Mouse (Mus musculus): Measurements from ENCODE around the gene Cln5. TPM values are rescaled to one million over a fixed set of nuclear protein-coding genes. Genes with fewer than 3 reads are reported as not detected.

Gene Cln5
- polyA plus RNA-seq, 1 experiment: 10.7 TPM

DNA sequence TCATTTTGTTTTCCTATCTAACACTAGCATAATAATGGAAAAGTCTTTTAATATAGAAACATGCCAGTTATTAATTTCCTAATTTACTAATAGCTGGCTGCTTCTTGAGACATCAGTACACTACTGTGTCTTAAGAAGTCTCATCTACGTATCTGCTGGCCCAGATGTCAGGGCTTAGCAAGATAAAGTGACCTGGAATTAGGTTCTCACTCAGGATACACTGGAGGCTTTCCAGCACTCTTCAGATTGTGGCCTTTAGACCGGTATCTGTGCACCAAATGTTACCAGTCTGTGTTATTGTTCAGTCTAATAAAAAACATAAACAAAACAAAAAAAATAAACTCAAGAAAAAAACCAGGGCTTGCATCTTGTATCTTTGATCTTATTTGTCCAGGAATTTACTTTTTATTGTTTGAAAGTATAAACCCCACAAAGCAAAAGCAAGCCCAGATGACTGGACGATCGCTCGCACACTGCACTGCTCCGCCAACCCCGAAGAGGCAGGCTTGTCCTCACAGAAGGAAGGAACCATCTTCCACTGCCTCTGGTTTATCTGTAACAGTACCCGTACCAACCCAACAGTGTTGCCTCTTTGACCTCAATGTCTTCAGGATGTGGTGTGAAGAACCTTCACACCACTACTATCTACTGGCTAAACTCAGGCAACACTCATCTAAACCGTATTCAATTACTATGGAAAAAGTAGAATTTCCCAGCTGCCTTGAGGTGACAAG is 7.4 kb downstream of the Cln5 start:
- no peak for DNase-seq (ENCODE audit: low read depth, low spot score)
- 87% methylated on average over 9 of the region's 9 CpGs for WGBS

DNA sequence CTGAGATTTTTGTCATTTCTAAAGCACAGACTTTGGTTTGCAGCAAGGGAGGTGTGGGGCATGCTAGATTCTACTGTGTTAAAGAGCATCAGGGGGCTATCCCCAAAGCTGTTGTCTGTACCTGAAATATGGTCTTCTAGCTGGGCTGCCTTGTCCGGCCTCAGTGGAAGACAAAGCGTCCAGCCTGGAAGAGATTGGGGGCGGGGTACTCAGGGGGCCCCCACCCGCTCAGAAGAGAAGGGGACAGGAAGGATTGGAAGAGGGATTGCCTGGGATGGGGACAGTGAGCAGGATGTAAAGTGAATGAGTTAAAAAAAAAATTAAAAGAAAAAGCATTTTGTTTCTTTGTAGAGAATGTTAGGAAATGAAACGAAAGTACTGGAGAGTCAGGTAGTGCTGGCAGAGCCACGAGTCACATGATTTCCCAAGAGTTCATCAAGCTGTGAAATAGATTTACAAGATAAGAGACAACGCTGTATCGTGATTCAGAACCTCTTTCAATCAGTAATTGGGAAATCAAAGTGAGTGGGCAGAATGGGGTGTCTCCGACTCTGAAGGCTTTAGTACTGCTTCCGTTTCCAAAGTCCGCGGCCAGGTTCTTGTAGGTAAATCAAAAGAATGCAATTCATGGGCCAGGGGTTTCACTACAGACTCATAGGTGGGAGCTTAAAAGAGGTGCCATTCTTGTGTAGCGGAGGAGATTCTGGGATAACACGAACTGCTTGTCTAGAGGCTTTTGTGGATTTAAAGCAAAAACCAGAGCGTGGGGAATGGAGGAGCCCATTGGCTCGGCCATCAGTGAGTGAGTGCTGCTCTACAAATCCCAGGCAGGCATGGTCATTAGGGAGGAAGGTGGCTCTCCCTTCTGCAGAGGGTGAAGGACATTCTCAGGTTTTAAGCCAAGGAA is 8.2 kb downstream of the Cln5 start:
- DNase-seq (ENCODE audit: low read depth, low spot score): no peak
- WGBS: 85% methylated on average over 16 of the region's 16 CpGs

DNA sequence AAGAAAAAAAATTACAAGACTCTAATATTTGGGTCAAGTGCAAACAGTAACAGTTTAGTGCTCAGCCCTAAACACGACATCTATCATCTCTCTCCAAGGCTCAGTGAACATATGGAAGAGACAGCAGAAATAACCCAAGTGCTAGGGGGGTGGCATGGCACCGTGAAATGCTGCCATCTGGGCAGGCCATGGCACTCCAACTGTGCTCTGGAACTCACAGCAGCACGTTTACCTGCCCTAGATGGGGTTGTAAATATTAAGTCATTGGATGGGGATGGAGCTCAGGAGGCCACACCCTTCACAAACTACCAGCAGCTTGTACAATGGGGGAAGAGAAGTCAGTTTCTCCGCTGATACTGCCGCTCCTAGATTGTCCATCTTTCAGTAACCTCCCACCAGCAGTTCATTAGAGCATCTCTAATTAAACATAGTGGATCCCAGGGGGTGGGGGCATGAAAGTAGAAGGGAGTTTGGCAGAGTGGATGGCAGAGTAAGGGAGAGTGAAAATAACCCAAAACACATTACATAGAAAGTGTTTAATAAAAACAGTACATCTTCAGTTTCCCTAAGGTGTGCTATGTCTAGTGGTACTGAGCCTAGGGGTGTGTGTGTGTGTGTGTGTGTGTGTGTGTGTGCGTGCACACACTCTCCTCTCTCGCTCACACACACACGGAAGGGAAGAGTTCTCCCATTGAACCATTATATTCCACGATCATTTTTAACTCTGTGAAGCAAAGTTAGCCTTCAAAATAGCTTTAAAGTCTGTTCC is 9.4 kb downstream of the Cln5 start:
- WGBS: 72% methylated on average over 9 of the region's 9 CpGs
- DNase-seq (ENCODE audit: low read depth, low spot score): no peak

DNA sequence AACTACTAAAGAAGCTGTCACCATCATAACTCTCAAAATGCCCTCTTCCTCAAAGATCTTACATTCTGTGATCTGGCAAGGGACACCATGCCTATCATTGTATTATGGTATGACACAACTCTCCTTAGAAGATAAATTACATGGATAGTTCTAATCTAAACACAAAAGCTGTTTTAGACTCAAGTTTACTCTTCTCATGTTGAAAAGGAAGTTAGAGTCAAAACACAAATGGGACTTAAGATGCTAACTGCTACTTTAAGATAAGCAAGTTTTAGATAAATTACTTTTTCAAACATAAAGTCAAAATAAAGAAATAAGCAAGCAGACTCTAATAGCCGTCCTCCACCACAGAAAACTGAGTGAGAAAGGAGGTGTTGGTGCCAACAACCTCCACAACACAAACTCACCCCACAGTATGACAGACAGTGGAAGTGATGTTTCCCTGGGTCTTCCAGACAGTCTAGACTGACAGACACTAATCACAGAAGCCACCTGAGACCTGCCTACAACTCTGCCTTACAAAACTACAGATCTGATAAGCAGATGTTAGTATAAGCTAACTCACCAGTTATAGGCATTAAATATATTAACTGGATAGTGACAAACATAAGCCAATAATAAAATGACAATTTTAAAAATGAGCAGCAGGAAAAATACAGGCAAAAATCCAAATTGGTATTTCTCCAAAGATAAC is 16.0 kb downstream of the Cln5 start:
- 67% methylated on average over 1 of the region's 1 CpGs for WGBS
- no peak for DNase-seq (ENCODE audit: low read depth, low spot score)

DNA sequence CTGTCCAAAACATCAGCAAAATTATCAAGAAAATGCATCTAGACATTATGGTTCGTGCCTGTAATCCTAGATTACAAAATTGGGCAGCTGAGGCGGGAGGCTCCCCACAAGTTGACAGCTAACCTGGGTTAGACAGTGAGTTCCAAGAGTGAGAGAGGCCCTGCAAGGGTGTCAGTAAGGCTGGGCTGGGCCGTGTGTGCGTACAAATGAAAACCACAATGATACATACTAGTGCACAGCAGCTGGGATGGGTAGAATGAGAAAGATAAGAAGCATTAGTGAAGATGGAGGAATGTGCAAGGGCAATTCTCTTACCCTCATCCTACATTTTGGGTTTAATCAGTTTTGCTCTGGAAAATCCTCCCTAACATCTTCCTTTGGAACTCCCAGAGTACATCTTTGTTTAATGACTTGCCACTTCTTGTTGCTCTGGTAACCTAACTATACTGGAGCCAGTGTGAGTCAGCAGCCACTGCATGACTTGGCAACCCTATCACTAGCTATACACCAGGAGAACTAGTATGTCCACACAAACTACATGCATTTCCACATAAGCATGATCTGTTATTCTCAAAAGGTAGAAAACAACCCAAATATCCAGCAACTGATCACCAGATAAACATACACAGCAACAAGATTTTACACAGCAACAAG is 16.8 kb downstream of the Cln5 start:
- no peak for DNase-seq (ENCODE audit: low read depth, low spot score)
- WGBS: 80% methylated on average over 4 of the region's 4 CpGs

DNA sequence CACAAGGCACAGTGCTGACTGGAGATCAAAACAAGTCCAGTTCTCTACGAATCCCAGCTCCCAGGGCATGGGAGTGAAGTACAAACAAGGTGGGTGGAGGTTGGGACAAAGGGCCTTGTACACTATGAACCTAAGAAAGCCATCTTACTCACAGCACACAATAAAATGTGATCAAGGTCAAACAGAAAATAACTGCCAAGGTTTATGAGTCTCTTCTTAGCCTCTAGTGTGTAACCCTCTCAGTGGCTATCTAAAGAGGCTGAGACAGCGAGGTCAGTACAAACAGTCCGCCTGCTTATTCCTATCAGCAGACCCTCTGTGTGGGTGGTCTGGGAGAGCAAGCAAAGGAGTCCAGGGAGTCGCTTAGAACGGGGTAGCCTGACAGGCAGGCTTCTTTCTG is 17.8 kb downstream of the Cln5 start:
- WGBS: 50% methylated on average over 5 of the region's 5 CpGs
- no peak for DNase-seq (ENCODE audit: low read depth, low spot score)

DNA sequence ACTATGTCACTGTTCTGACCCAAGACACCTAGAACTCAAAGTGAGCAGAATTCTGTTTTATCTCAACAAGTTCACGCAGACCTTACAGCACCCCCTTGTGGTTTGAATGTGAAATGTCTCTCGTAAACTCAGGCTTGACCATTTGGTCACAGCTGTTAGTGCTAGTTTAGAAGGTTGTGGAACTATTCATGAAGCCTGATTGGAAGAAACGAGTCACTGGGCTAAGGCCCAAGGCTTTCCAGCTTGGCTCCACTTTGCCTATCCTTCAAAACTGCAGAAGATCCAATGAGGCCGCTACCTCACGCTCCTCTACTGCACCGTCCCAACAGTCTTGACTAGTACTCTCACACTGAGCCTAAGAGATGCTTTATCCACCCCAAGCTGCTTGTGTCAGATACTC is 18.6 kb downstream of the Cln5 start:
- no peak for DNase-seq (ENCODE audit: low read depth, low spot score)
- WGBS: 71% methylated on average over 6 of the region's 6 CpGs

DNA sequence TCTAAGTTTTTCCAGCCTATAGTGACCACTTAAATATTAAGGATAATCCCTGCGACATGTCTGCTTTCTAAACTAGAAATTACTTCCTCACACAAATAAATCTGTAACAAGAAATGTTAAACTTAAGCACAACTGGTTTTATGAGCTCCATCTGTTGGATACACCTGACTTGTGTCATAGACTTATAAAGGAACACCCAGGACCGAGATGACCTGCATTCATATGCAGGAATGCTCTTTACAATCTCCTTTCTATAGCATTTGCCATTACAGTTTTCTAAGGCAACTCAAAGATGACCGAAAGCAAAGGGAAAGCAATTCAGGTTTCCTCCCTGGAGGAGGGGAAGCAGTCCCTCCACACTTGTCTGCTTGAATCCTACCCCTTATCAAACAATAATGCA is 23.2 kb downstream of the Cln5 start:
- DNase-seq (ENCODE audit: low read depth, low spot score): no peak
- 36% methylated on average over 3 of the region's 3 CpGs for WGBS

DNA sequence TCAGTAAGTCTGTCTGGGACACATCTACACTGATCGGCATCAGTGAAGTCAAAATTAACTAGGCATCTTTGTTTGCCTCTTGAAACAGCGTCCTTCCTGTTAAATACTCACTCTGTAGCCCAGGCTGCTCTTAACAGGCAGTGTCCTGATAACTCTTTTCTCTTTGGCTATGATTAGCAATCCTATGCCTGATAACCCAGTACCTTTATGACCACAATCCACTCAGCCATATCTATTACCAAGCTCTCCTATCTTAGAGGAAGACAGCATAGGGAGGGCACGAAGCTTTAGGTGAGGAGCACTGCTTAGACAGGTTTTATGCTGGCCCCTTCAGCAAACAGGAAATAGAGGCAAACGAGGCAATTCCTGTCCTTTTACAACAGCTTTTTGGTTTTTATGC is 23.7 kb downstream of the Cln5 start:
- 25% methylated on average over 4 of the region's 4 CpGs for WGBS
- DNase-seq (ENCODE audit: low read depth, low spot score): no peak

DNA sequence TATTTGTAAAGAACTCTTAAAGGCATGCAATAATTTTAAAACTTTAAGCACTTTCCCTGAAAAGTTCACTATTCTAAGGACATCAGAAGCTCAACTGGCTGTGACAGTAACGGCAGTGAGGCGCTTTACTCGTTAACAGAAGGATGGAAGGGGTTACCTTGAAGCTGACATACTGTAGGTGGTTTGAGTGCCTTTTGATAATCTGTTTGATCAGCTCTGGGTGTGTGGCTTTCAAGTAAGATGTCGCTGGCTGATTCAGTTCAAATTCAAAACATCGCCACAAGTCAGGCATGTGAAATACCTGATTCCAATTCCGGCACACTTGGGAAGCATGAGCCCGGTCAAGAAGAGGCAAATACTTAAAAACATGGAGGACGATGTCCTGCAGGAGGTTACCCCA is 25.0 kb downstream of the Cln5 start:
- WGBS: 90% methylated on average over 8 of the region's 8 CpGs
- no peak for DNase-seq (ENCODE audit: low read depth, low spot score)

DNA sequence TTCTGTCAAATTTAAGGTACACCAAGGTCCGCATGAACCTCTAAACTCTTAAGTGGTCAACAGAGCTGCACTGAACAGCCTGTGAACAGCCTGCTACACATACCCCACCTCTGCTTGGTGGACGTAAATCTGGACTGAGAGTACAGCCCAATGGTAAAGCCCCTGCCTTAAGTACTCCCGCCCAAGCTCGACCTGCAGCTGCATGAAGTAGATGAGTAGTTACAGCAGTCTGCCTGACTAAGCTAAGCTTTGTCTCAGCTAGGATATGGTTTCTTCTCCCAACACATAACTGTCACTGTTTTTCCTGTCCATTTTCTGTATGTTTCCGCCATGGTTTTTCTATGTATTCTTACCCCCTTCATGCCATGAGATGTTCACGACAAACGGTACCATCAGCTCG is 25.8 kb downstream of the Cln5 start:
- DNase-seq (ENCODE audit: low read depth, low spot score): no peak
- WGBS: 92% methylated on average over 8 of the region's 8 CpGs

DNA sequence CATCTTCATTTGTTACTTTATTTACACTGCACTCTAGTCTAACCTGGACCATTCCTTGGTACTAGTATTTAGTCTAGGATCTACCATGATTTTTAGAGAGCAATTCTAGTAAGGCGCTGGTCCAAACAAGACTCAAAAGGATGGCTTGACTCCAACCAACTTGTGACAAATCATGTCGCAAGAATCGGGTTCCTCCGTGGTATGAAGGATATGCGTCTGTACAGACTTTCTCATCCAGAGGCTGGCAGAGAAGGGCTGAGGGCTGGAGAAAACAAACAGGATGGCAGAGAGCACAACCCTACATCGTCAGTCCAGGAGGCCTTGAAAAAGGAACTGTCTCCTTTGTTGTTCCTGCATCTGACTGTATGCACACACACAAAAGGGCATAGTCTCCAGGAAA is 26.6 kb downstream of the Cln5 start:
- DNase-seq (ENCODE audit: low read depth, low spot score): no peak
- WGBS: 54% methylated on average over 6 of the region's 6 CpGs

DNA sequence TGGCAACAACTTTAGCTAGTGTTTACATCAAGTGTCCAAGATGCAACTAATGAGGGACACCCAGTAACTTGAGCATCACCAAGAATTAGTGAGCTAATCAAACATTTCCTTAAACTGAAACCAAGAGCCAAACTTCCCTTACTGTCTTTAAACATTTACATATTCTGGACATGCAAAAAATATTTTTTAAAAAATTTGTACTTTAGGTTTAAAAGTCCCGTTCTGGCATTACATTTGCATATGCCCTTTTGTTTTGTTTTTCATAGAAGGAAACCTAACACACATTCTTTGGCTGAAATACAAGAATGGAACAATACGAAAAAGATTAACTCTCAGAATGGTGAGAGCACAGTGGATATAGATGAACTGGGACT is 28.2 kb downstream of the Cln5 start:
- under 1% methylated on average over 2 of the region's 2 CpGs for WGBS
- no peak for DNase-seq (ENCODE audit: low read depth, low spot score)

DNA sequence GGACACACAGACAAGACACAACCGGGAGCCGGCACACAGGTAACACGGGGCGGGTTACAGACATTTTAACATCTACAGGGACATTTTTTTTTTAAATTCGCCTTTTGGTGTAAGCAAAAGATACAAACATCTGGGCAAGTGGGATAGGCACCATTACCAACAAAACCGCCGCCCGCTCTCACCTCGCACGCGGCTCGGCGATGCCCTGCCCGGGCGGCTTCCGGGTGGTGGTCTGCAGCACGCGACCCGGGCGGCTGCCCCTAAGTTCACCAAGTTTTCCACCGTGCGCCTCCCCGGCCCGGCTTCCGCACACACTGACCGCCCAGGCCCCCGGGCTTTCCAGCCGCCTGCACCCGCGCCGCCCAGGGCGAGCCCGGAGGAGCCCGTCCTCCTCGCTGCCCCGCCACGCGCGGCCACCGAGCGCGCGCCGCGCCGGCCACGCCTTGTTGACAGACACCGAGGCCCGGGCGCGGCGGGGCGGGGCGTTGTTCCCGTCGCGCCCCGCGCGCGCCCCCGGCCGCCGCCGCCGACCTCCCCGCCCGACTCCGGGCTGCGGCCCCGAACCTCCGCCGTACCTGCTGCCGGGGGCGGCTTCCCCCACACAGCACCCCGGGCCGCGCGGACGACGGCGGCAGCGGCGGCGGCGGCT is 28.7 kb downstream of the Cln5 start:
- 1% methylated on average over 85 of the region's 86 CpGs for WGBS
- DNase-seq (ENCODE audit: low read depth, low spot score): no peak

DNA sequence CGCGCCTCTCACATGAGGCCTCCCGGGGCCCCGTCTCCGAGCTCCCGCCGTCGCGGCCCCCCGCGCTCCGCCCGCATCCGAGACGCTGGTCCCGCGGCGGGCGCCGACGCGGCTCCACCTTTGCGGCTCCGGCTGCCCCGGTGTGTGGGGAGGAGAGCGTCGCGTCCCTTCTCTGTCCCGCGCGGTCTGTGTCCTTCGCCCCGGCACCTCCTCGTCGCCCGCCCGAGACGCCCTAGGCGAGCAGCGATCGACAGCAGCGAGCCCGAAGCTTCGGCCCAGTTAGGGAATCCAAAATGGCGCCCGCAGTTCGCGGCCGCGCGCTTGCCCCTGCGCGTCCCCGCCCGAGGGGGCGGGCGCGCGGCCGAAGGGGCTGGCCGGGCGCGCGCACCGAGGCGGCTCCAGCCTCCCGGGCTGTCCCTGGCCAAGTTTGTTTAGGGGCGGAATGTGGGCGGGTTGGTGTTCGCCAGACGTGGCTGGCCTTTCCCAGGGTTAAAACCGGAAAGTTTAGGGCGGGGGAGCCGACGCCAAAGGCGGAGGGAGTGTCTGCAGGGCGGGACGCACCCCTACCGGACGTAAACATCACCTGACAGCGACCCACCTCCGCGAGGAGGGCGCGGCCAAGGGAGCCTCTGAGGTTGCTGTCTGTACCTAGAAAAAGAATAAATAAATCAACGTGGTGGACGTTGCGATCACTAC is 29.4 kb downstream of the Cln5 start, which contains the start of gene Fbxl3:
Gene Fbxl3, minus strand, starts transcription at position 329 of the 696 bp plus-strand sequence.
- under 1% methylated on average over 88 of the region's 88 CpGs for WGBS
- DNase-seq (ENCODE audit: low read depth, low spot score): peak; percentile 93

DNA sequence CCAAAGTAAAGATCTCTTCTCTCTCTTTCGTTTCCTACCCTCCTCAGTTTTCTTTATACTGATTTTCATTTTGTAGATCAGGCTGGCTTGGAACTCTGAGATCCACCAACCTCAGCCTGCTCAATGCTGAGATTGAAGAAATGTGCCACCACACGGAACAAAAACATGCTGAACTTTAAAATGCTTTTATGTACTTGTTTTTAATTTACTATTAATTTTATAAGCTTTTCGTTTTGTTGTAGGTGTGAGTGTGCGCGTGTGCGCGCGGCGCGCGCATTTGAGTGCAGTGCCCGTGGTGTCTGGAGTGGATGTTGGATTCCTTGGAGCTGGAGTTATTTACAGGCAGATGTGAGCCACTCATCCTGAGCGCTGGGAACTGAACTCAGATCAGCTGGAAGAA is 30.3 kb downstream of the Cln5 start:
- 79% methylated on average over 13 of the region's 13 CpGs for WGBS

DNA sequence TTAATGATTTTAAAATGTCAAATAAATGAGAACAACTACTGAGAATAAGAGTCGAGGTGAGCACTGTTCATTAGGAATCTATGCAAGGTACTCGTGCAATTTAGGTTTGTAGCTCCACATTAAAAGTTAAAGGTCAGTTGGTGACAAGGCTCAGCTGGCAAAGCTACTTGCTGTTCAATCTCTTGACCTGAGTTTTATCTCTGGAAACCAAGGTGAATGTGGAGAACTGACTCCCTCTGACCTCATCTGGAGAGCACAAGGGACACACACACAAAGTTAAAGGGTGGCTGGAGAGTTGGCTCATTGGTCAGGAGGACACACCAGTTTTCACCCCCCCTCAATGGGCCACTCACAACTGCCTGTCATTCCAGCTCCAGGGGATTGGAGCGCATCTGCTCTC is 31.2 kb downstream of the Cln5 start:
- DNase-seq (ENCODE audit: low read depth, low spot score): no peak
- WGBS: 69% methylated on average over 3 of the region's 3 CpGs

More for the DNA sequence above, 30.3 kb downstream of the Cln5 start:
- no peak for DNase-seq (ENCODE audit: low read depth, low spot score)

DNA sequence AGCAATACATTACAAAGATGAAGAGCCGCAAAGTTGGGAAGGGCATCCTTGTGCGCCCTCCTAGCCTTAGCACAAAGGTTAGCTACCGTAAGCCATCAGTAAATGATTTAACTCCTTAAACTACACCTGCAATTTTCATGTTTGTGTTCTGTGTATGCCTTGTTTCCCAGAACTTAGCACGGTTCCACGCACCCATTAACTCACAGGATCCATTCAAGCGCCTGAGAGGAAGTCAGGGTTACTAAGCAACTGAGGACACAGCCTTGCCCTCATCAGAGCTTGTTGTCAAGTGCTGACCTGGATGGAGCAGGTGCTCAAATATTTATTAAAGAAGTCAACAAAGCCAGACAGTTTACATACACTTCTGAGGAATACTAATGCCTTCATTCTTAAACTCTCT is 32.2 kb downstream of the Cln5 start:
- DNase-seq (ENCODE audit: low read depth, low spot score): no peak
- 28% methylated on average over 6 of the region's 6 CpGs for WGBS

Data from large intestine, adult 2 months (tissue).